Mouse (Mus musculus): ENCODE measurements around the gene Glis2.

DNA sequence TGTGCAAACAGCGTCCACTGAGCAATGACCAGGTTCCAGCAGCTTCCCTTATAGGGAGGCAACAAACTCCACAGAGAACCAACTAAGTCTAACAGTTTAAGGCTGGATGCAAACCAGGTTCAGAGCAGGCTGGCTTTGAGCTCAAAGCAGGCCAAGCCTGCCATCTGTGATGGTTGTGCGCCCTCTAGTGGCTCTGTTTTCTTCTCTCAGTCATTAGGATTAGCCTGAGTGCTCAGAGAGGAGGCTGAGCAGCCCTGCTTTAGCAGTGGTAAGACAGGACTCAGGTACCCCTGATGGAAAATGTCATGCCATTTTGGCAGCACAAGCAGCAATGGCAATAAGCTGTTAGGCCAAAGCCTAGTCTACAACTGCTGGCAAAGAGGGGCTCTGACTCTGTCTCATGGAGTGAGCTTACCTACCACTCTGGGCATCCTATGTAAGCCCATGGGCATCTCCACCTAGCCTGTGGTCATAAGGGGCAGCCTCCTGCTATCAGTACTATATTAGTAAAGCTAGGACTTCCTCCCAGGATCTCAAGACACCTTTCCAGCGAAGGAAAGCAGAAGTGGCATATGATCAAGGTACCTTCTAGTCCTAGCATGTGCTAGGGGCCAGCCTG is 72.8 kb downstream of the Glis2 start:
- TF ChIP-seq CTCF (IDR thresholded peaks at IDR 0.05; ENCODE audit: low read depth) (peak; percentile 94), EP300 (IDR thresholded peaks at IDR 0.05; ENCODE audit: low read depth) (no peak)

All from heart, postnatal 0 days (tissue).